Mouse (Mus musculus): ENCODE data around the gene Izumo4. TPM values are rescaled to one million over a fixed set of nuclear protein-coding genes. Genes with fewer than 3 reads are reported as not detected.

The Izumo4 gene
- total and polyA plus RNA-seq, 3 experiments: 13.2 to 74.3 (median 21.2) TPM

- peak; percentile 72 for DNase-seq
Observed at GRCm38 (mm10) chr10:80669737-80670485, 32.1 kb upstream of the Izumo4 start.

- no peak for DNase-seq
Observed at GRCm38 (mm10) chr10:80670531-80670930, 31.5 kb upstream of the Izumo4 start.

GRCm38 (mm10) chr10:80671251-80671650 is 30.7 kb upstream of the Izumo4 start:
- DNase-seq: no peak

GRCm38 (mm10) chr10:80671936-80672690 is 29.9 kb upstream of the Izumo4 start:
- DNase-seq: peak; percentile 31

GRCm38 (mm10) chr10:80673690-80674089 is 28.3 kb upstream of the Izumo4 start:
- no peak for DNase-seq

- DNase-seq: peak; percentile 74
Observed at GRCm38 (mm10) chr10:80674161-80674711, 27.7 kb upstream of the Izumo4 start.

- DNase-seq: peak; percentile 35
Observed at GRCm38 (mm10) chr10:80674851-80675404, 27.1 kb upstream of the Izumo4 start.

- DNase-seq: peak; percentile 46
Observed at GRCm38 (mm10) chr10:80675405-80676197, 26.4 kb upstream of the Izumo4 start.

GRCm38 (mm10) chr10:80676198-80676928 is 25.6 kb upstream of the Izumo4 start:
- DNase-seq: peak; percentile 100

- peak; percentile 63 for DNase-seq
Observed at GRCm38 (mm10) chr10:80677128-80677875, 24.7 kb upstream of the Izumo4 start.

GRCm38 (mm10) chr10:80677942-80678436 is 24.0 kb upstream of the Izumo4 start, which contains the start of gene Mknk2:
TSS of gene Mknk2 (minus strand) at chr10:80678112.
- DNase-seq: peak; percentile 96

- no peak for DNase-seq
Observed at GRCm38 (mm10) chr10:80678601-80679377, 23.2 kb upstream of the Izumo4 start.

GRCm38 (mm10) chr10:80679556-80680259 is 22.3 kb upstream of the Izumo4 start:
- DNase-seq: peak; percentile 64

GRCm38 (mm10) chr10:80680260-80680696 is 21.7 kb upstream of the Izumo4 start:
- DNase-seq: no peak

GRCm38 (mm10) chr10:80682003-80682402 is 20.0 kb upstream of the Izumo4 start:
- no peak for DNase-seq

GRCm38 (mm10) chr10:80683647-80684046 is 18.3 kb upstream of the Izumo4 start:
- peak; percentile 55 for DNase-seq

- peak; percentile 80 for DNase-seq
Observed at GRCm38 (mm10) chr10:80684214-80684613, 17.8 kb upstream of the Izumo4 start.

- no peak for DNase-seq
Observed at GRCm38 (mm10) chr10:80684984-80685383, 17.0 kb upstream of the Izumo4 start.
